Mouse (Mus musculus) cerebellum, adult 18-20 months (tissue): ENCODE results near the gene Fbxl18.

Experiments
- DNase-seq, 2 experiments: peaks; one replicate each; pipeline ENCODE4 v3.0.0; 2021

Fbxl18 gene

GRCm38 (mm10) chr5:142915231-142915630 is 20.0 kb upstream of the Fbxl18 start:
- DNase-seq = no peak

GRCm38 (mm10) chr5:142912739-142913138 is 17.5 kb upstream of the Fbxl18 start:
- DNase-seq = no peak

- no peak for DNase-seq
Observed at GRCm38 (mm10) chr5:142912320-142912719, 17.1 kb upstream of the Fbxl18 start.

GRCm38 (mm10) chr5:142911629-142912028 is 16.4 kb upstream of the Fbxl18 start:
- no peak for DNase-seq

GRCm38 (mm10) chr5:142909576-142910278 is 14.5 kb upstream of the Fbxl18 start:
- DNase-seq = peak; percentile 45 to 59

GRCm38 (mm10) chr5:142908941-142909575 is 13.8 kb upstream of the Fbxl18 start:
- no peak for DNase-seq

- peak; percentile 38 to 53 for DNase-seq
Observed at GRCm38 (mm10) chr5:142907803-142908559, 12.8 kb upstream of the Fbxl18 start.

GRCm38 (mm10) chr5:142907048-142907802 is 12.0 kb upstream of the Fbxl18 start:
- peak; percentile 50 to 51 for DNase-seq

- DNase-seq = peak; percentile 95 to 98
Observed at GRCm38 (mm10) chr5:142906532-142907047, 11.4 kb upstream of the Fbxl18 start, which contains the start of gene Actb. Actb (minus strand) TSS chr5:142906754.

GRCm38 (mm10) chr5:142905725-142906531 is 10.7 kb upstream of the Fbxl18 start:
- peak; percentile 98 to 99 for DNase-seq

GRCm38 (mm10) chr5:142905038-142905695 is 9.9 kb upstream of the Fbxl18 start:
- DNase-seq = no peak

GRCm38 (mm10) chr5:142904208-142905037 is 9.2 kb upstream of the Fbxl18 start:
- no peak for DNase-seq

GRCm38 (mm10) chr5:142903470-142904207 is 8.4 kb upstream of the Fbxl18 start:
- DNase-seq = no peak

- DNase-seq = no peak
Observed at GRCm38 (mm10) chr5:142902506-142903314, 7.5 kb upstream of the Fbxl18 start.

- DNase-seq = no peak
Observed at GRCm38 (mm10) chr5:142901846-142902505, 6.8 kb upstream of the Fbxl18 start.

- DNase-seq = no peak
Observed at GRCm38 (mm10) chr5:142901355-142901802, 6.2 kb upstream of the Fbxl18 start.

- no peak for DNase-seq
Observed at GRCm38 (mm10) chr5:142900651-142901050, 5.4 kb upstream of the Fbxl18 start.
